Mouse (Mus musculus) neural tube, embryonic 10.5 days (tissue): ENCODE results near the gene Mettl7a2.

ENCODE experiments used
- DNase-seq: peaks from one replicate; pipeline ENCODE4 v3.0.0-alpha.2; 2017; ENCODE audit warnings: low spot score; ENCODE audit errors: extremely low spot score

Gene Mettl7a2

DNA sequence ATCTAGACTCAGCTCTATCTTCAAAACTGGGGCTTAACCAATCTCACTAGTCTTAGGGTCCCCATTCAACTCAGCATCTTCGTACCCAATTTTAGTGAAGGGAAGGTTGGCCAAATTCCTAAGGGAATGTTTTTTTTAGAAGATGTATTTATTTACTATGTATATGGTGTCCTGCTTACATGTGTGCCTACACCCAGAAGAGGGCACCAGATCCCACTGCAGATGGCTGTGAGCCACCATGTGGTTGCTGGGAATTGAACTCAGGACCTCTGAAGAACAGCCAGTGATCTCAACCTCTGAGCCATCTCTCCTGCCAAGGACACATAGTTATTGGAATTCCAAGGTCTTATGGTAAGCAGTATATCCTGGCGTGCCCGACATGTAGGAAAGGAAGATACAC lies 42.6 kb downstream of the Mettl7a2 start:
- DNase-seq, result no peak

DNA sequence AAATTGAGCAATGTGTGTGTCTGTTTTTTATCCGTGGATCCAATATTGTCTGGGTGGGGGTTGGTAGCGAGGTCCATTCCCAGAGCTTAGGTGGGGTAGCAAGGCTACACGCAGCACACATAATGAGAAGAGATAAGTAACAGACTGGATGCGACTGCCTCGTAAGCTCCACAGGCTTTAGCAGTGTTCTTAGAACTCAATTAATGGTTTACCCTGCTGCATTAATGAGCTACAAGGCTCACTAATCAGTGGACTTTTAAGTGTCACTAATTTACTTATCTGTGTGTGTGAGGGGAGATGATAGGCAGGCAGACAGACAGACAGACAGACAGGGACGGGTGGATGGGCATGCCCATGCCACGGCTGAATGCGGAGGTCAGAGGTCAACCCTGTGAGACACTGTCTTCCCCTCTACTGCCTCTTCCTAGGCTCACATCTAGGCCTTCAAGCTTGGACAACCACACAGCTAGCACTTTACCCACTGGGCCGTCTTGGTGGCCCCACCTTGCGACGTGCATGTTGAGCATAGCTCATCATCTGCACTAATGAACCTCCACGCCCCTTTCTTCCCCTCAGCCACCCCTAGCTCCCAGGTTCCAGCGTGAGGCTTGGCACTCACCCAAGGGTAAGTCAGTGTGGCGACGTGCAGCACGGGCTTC lies 47.7 kb downstream of the Mettl7a2 start:
- no peak for DNase-seq

DNA sequence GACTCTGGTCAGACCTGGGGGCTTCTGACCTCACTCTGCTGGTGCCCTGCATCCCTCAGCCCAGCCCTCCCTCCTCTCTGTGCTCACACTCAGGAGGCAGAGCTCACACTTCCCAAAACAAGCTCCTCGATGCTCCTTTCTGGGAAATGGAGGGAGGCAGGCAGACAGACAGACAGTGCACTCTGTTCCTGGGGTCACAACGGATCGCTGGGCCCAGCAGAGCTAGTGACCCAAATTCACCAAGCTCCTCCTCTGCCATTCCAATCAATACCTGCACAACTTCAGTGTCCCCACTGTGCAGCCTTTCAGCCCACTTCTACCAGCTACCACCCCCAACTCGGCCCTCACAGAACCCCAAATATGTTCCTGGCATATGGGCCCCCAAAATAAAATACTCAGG lies 48.8 kb downstream of the Mettl7a2 start:
- DNase-seq, result no peak

DNA sequence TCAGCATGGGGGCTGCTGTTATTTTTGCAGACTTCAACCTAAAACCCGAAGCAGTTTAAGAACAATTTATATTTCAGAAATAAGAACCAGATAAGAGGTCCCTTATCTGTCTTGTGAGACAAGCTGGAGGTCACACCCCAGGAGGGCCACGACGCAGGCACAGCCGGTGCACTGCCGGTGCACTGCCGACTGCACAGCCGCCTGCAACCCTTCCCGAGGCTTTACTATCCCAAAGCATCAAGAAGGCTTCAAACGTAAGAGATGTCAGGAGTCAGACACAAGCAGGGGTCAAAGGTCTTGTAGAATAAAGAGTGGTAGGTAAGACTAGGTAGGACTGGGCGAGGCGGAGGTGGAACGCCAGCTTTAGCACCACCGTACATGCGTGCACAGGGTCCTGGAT lies 49.3 kb downstream of the Mettl7a2 start:
- DNase-seq, result no peak

DNA sequence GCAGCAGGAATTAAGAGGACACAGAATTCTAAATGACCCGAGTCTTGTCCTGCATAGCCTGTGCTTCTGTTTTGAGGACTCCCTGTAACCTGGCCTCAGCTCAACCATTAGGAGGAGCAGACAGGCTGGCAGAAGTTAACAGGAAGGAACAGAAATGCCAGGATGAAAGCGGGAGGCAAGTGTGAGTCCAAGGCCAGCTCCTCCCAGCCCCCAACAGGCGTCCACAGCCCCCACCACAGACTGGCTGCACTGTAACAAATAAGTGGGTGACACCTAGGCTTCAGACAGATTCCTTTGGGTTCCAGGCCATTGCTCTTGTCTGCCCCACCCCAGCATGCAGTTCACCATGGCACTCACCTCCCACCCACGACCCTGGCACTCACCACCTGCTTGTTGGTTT lies 49.8 kb downstream of the Mettl7a2 start:
- DNase-seq, result no peak

DNA sequence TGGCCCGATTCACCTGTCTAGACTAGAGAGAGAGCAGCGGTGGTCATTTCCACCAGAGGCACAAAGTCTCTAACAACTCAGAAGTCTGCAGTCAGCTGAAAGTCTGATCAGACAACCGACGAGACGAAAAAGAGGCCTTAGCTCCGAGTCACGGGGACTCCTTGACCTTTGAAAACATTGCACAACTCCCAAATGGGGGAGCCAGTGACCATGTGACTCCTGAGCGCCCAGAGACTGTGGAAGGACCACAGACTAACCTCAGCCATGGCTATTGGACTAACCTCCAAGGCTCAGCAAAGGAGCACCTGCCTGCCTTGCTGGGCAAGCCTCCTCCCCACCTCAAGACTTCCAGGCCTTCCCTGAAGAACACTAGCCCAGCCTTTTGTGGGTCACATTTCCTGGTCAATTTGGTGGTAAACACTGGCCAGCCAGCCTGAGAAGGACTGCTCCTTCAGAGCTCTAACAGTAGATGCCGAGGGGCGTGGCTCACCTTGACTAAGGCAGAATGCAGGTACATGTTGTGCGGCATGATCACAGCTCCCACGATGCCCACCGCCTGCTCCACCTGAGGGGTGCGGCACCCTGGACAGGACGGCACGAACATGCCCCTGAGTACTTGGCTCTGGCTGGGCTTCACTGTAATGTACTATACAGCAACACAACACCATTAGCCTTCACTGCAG lies 50.5 kb downstream of the Mettl7a2 start:
- DNase-seq, result no peak

DNA sequence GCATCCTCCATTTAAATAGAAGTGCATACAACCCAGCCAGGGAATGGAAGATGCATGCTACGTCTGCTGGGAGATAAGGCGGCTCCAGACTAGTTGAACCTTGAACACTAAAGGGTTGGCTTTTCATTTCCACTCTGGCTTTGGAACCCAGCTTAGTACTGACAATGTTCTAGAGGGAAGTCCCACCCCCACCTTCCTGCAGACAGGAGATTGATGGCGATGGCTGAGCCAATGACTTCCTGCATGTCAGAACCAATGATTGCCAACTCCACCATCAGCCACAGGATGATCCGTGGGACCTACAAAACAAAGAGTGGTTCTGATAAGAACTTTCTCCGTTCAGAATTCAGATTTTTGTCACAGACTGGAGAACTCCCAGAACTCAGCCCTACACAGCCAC lies 53.1 kb downstream of the Mettl7a2 start:
- DNase-seq, result no peak

DNA sequence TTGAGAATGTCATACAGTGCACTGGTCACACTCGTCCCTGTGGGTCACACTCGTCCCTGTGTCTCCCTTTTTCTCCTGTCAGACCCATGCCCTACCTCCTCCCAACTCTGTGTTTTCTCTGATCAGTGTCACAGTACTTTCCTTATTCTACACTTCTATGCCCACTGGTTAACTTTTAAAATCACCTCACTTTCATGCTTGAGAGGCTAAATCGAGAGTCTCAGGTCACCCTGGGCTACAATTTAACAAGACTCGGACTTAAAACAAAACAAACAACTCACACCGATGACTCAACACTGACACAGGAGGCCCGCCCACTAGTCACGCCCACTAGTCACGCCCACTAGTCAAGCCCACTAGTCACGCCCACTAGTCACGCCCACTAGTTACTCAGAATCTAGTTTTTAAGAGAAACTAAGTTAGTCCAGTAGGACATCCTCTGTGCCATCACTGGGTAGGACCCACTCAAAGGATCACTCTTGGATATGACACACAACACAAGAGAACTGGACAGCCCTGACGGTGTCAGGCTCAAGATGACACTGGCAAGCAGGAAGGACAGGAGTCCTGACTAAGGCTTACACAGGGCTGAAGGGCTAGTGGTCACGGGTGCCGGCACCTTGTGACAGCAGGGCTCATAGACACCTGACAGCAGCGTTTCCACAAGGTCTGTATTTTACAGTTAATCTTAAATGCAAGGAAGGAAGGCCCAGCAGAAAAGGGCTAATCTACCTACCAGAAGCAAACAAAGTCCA lies 58.1 kb downstream of the Mettl7a2 start:
- no peak for DNase-seq
